Comparison of ENCODE assay signal across 38 mouse cellular contexts in the genomic region with DNA sequence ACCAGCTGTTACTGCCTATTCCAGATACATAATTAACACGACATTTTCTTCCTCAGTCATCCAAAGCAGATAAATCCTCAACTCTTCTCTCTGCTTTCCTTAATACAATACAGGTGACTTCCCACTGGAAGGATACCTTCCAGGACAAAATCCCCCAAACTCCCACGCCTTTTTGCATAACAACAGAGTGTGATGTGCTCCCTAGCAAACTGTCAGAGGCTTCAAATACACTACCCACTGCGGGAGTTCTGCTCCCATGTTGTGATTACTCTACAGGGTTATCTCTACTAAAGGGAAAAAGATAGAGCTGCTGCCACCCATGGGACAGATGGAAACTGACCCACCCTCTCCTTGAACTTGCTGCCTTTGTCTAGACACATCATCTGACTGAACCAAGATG. TPM values are rescaled to one million over a fixed set of nuclear protein-coding genes. Genes with fewer than 3 reads are reported as not detected.
"Had no signal": no experiment of that assay in that cellular context is flagged by ENCODE, and none has a peak within 500 bp of the region (broad histone marks: within the 10 kb centered on the region; RNA-seq: fewer than 3 reads in every experiment).

No protein-coding gene starts in this region.

- H3K9ac ChIP-seq: limb, embryonic 12.5 days; limb, embryonic 13.5 days; limb, embryonic 15.5 days; liver, embryonic 12.5 days; liver, embryonic 13.5 days; liver, embryonic 14.5 days; liver, embryonic 15.5 days; liver, postnatal 0 days; lung, embryonic 14.5 days; lung, embryonic 15.5 days; midbrain, embryonic 12.5 days; midbrain, embryonic 13.5 days; midbrain, embryonic 15.5 days; neural tube, embryonic 12.5 days had no signal

- H3K36me3 ChIP-seq: limb, embryonic 10.5 days; limb, embryonic 12.5 days; limb, embryonic 13.5 days; limb, embryonic 15.5 days; liver, embryonic 12.5 days; liver, embryonic 13.5 days; liver, embryonic 15.5 days; lung, embryonic 15.5 days; midbrain, embryonic 10.5 days; midbrain, embryonic 12.5 days; midbrain, embryonic 13.5 days; midbrain, embryonic 15.5 days; neural tube, embryonic 12.5 days had no signal

- DNase-seq: left cerebral cortex, postnatal 4 days; liver; liver, embryonic 13.5 days; liver, postnatal 0 days; lung, adult 18-20 months; lung, adult 2 months; lung, embryonic 14.5 days; lung, postnatal 10 days; lung, postnatal 14 days; lung, postnatal 36 days; lung, postnatal 4 days; midbrain, embryonic 14.5 days had no signal

- H3K9me3 ChIP-seq: limb, embryonic 10.5 days; limb, embryonic 12.5 days; limb, embryonic 13.5 days; limb, embryonic 15.5 days; liver, embryonic 12.5 days; liver, embryonic 13.5 days; liver, embryonic 15.5 days; lung, embryonic 15.5 days; midbrain, embryonic 10.5 days; midbrain, embryonic 12.5 days; midbrain, embryonic 13.5 days; midbrain, embryonic 15.5 days; neural tube, embryonic 12.5 days had no signal

- H3K27ac ChIP-seq: limb, embryonic 10.5 days; limb, embryonic 12.5 days; limb, embryonic 13.5 days; limb, embryonic 15.5 days; liver, embryonic 12.5 days; liver, embryonic 13.5 days; liver, embryonic 14.5 days; liver, embryonic 15.5 days; lung, embryonic 15.5 days; macrophage; midbrain, embryonic 10.5 days; midbrain, embryonic 12.5 days; midbrain, embryonic 13.5 days; midbrain, embryonic 15.5 days; neural tube, embryonic 12.5 days had no signal

- H3K4me1 ChIP-seq: limb, embryonic 10.5 days; limb, embryonic 12.5 days; limb, embryonic 13.5 days; limb, embryonic 15.5 days; liver, embryonic 12.5 days; lung, embryonic 15.5 days; megakaryocyte, embryonic 14.5 days; midbrain, embryonic 10.5 days; midbrain, embryonic 12.5 days; midbrain, embryonic 13.5 days; midbrain, embryonic 15.5 days; neural tube, embryonic 12.5 days had no signal

- H3K4me3 ChIP-seq: limb, embryonic 10.5 days; limb, embryonic 12.5 days; limb, embryonic 13.5 days; limb, embryonic 15.5 days; liver, embryonic 12.5 days; liver, embryonic 13.5 days; liver, embryonic 15.5 days; lung, embryonic 15.5 days; megakaryocyte, embryonic 14.5 days; midbrain, embryonic 10.5 days; midbrain, embryonic 12.5 days; midbrain, embryonic 13.5 days; midbrain, embryonic 15.5 days; myocyte; neural tube, embryonic 12.5 days had no signal

RNA-seq across cellular contexts. Expression of a gene that starts 6.6 kb away (rescaled TPM):
- total RNA-seq: left cerebral cortex, postnatal 10 days; left cerebral cortex, postnatal 14 days; left cerebral cortex, postnatal 25 days; left cerebral cortex, postnatal 36 days; left cerebral cortex, postnatal 4 days; liver, adult 2 months; megakaryocyte, adult 5-6 weeks; megakaryocyte-erythroid progenitor cell, adult 5-6 weeks; midbrain, postnatal 0 days; monocyte, adult 5-6 weeks had no signal

RNA-seq across cellular contexts. Expression of a gene that starts 51.9 kb away (rescaled TPM):
- total RNA-seq: left cerebral cortex, postnatal 10 days; left cerebral cortex, postnatal 14 days; left cerebral cortex, postnatal 25 days; left cerebral cortex, postnatal 36 days; left cerebral cortex, postnatal 4 days; liver, adult 2 months; megakaryocyte progenitor cell, adult 5-6 weeks; megakaryocyte, adult 5-6 weeks; megakaryocyte-erythroid progenitor cell, adult 5-6 weeks; midbrain, postnatal 0 days; monocyte, adult 5-6 weeks had no signal

RNA-seq across cellular contexts. Expression of a gene that starts 53.4 kb away (rescaled TPM):
- total RNA-seq: left cerebral cortex, postnatal 10 days; left cerebral cortex, postnatal 14 days; left cerebral cortex, postnatal 25 days; left cerebral cortex, postnatal 36 days; left cerebral cortex, postnatal 4 days; liver, adult 2 months; megakaryocyte progenitor cell, adult 5-6 weeks; megakaryocyte, adult 5-6 weeks; megakaryocyte-erythroid progenitor cell, adult 5-6 weeks; midbrain, postnatal 0 days; monocyte, adult 5-6 weeks had no signal
